Mouse (Mus musculus): ENCODE results near the gene Nap1l5.
"Not testable (repeated sequence)": the region's sequence is repeated elsewhere in the genome, so short reads cannot be mapped to it uniquely, and the experiment has no call there.

Nap1l5 gene

GRCm38 (mm10) chr6:58904551-58904950 lies 2.3 kb downstream of the Nap1l5 start:
- DNase-seq = no peak

GRCm38 (mm10) chr6:58903171-58903570 lies 3.7 kb downstream of the Nap1l5 start:
- no peak for DNase-seq

GRCm38 (mm10) chr6:58900536-58900935 lies 6.3 kb downstream of the Nap1l5 start:
- no peak for DNase-seq

GRCm38 (mm10) chr6:58899076-58899475 lies 7.8 kb downstream of the Nap1l5 start:
- no peak for DNase-seq

- DNase-seq = no peak
These were observed 10.2 kb downstream of the Nap1l5 start for GRCm38 (mm10) chr6:58896648-58897047.

- no peak for DNase-seq
These were observed 11.9 kb downstream of the Nap1l5 start for GRCm38 (mm10) chr6:58894994-58895393.

GRCm38 (mm10) chr6:58893307-58893706 lies 13.6 kb downstream of the Nap1l5 start:
- no peak for DNase-seq

GRCm38 (mm10) chr6:58889917-58890316 lies 17.0 kb downstream of the Nap1l5 start:
- DNase-seq = no peak

- no peak for DNase-seq
These were observed 24.6 kb downstream of the Nap1l5 start for GRCm38 (mm10) chr6:58882271-58882670.

GRCm38 (mm10) chr6:58881363-58881762 lies 25.5 kb downstream of the Nap1l5 start:
- no peak for DNase-seq

GRCm38 (mm10) chr6:58880861-58881260 lies 26.0 kb downstream of the Nap1l5 start:
- DNase-seq = no peak

GRCm38 (mm10) chr6:58879987-58880386 lies 26.9 kb downstream of the Nap1l5 start:
- DNase-seq = no peak

- DNase-seq = no peak
These were observed 27.3 kb downstream of the Nap1l5 start for GRCm38 (mm10) chr6:58879572-58879971.

- DNase-seq = not testable (repeated sequence)
These were observed 39.0 kb downstream of the Nap1l5 start for GRCm38 (mm10) chr6:58867858-58868257.

GRCm38 (mm10) chr6:58863631-58864235 lies 43.1 kb downstream of the Nap1l5 start:
- DNase-seq = no peak

- no peak for DNase-seq
These were observed 44.4 kb downstream of the Nap1l5 start for GRCm38 (mm10) chr6:58862446-58862993.

GRCm38 (mm10) chr6:58859517-58859916 lies 47.4 kb downstream of the Nap1l5 start:
- DNase-seq = no peak

GRCm38 (mm10) chr6:58856494-58856893 lies 50.4 kb downstream of the Nap1l5 start:
- no peak for DNase-seq

GRCm38 (mm10) chr6:58855676-58856367 lies 51.1 kb downstream of the Nap1l5 start:
- DNase-seq = no peak

Data from B cell, adult 2 months (primary cell).